Mouse (Mus musculus): ENCODE measurements at regions not wholly inside any gene's neighbourhood (a gene's known extent, or its start where the extent isn't known, plus 50 kb on each side); places are given as distances from the start of the nearest gene placed in this dataset.

DNA sequence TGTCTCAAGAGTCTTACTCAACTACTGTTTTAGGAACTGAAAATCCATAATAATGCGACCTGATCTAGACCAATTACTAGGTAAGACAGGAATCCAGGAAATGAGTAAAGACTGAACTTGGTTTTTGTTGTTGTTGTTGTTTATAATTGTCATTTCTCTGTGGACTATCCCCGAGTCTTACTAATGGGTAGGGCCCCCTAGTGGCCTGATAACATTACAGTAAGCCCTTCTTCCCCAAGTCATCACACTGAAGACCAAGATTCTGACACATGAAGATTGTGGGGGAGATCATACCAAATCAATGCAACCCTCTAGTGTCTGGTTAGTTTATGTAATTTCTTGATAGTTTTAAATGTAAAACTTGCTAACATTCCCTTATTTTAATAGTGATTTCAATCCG is 95.2 kb upstream of the Nek7 start:
- ATAC-seq (replicated peaks; ENCODE audit: extremely low read depth, insufficient read depth, low FRiP score), result no peak
- Histone ChIP-seq H3K27me3 (ENCODE audit: control insufficient read depth, insufficient read depth, low read length) (no peaks in the 10 kb centered on the region), H3K4me3 (ENCODE audit: low read length) (no peak overlapping the region), H3K36me3 (ENCODE audit: control insufficient read depth, insufficient read depth) (no peaks in the 10 kb centered on the region), H3K27ac (ENCODE audit: low read length) (no peak overlapping the region), H3K9me3 (replicated peaks; ENCODE audit: control insufficient read depth, low read length) (no peaks in the 10 kb centered on the region; the same call in 1 of the 2 replicates), H3K4me1 (ENCODE audit: control insufficient read depth, insufficient read depth, low read length) (no peaks in the 10 kb centered on the region), H3K9ac (ENCODE audit: low read length) (no peak overlapping the region), H3K4me2 (ENCODE audit: low read depth, low read length) (no peak overlapping the region)
- 62% methylated on average over 3 of the region's 3 CpGs for WGBS

- Histone ChIP-seq H3K27me3 (ENCODE audit: control insufficient read depth, insufficient read depth, low read length) (no peaks in the 10 kb centered on the region), H3K36me3 (ENCODE audit: control insufficient read depth, insufficient read depth) (no peaks in the 10 kb centered on the region), H3K4me3 (ENCODE audit: low read length) (no peak overlapping the region), H3K4me2 (ENCODE audit: low read depth, low read length) (no peak overlapping the region), H3K27ac (ENCODE audit: low read length) (no peak overlapping the region), H3K9ac (ENCODE audit: low read length) (no peak overlapping the region), H3K9me3 (replicated peaks; ENCODE audit: control insufficient read depth, low read length) (no peaks in the 10 kb centered on the region), H3K4me1 (ENCODE audit: control insufficient read depth, insufficient read depth, low read length) (no peaks in the 10 kb centered on the region)
- 59% methylated on average over 2 of the region's 2 CpGs for WGBS
- ATAC-seq (replicated peaks; ENCODE audit: extremely low read depth, insufficient read depth, low FRiP score), result no peak
Measured at GRCm38 (mm10) chr1:138709229-138709608, 89.3 kb upstream of the Nek7 start.

DNA sequence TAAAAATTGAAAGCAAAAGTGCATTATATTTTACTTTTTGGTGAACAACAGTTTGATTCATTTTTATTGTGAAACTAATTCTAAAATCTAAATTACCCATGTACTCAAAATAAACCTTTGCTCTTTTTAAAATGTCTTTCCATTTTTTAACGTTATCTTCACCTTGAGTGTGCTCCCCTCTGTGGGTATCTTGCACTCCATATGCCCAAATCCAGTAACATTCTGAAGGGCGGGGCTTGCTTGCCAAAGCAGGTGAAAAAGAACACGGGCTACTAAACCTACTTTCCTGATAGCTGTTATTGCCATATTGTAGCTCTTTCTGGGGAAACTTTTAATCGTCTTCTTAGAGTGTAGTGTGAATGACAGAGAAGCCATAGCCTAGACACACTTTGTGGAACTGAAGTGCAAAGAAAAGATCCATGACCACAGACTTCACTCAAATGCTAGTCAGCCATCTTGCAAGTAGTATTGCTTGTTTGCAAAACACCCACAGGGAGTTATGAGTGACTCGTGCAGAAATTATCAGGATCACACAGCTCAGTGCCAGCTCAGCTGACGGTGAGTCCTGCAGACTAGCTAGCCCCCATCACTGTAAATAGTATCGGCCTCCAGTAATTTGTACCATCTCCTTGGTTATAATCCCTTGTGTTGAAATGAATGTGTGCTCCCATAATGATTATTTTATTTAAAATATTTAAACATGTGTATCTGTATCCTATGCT is 88.7 kb upstream of the Nek7 start:
- Histone ChIP-seq H3K9me3 (replicated peaks; ENCODE audit: control insufficient read depth, low read length) (no peaks in the 10 kb centered on the region), H3K36me3 (ENCODE audit: control insufficient read depth, insufficient read depth) (no peaks in the 10 kb centered on the region), H3K9ac (ENCODE audit: low read length) (no peak overlapping the region), H3K27ac (ENCODE audit: low read length) (no peak overlapping the region), H3K4me1 (ENCODE audit: control insufficient read depth, insufficient read depth, low read length) (no peaks in the 10 kb centered on the region), H3K27me3 (ENCODE audit: control insufficient read depth, insufficient read depth, low read length) (no peaks in the 10 kb centered on the region), H3K4me3 (ENCODE audit: low read length) (no peak overlapping the region), H3K4me2 (ENCODE audit: low read depth, low read length) (no peak overlapping the region)
- ATAC-seq (replicated peaks; ENCODE audit: extremely low read depth, insufficient read depth, low FRiP score), result no peak
- 61% methylated on average over 7 of the region's 7 CpGs for WGBS

- ATAC-seq (replicated peaks; ENCODE audit: extremely low read depth, insufficient read depth, low FRiP score), result no peak
- WGBS, result 57% methylated on average over 3 of the region's 3 CpGs
- H3K9ac ChIP-seq (ENCODE audit: low read length), result no peak overlapping the region
- H3K4me1 ChIP-seq (ENCODE audit: control insufficient read depth, insufficient read depth, low read length), result no peaks in the 10 kb centered on the region
- no peaks in the 10 kb centered on the region for H3K27me3 ChIP-seq (ENCODE audit: control insufficient read depth, insufficient read depth, low read length)
- H3K27ac ChIP-seq (ENCODE audit: low read length), result no peak overlapping the region
- H3K9me3 ChIP-seq (replicated peaks; ENCODE audit: control insufficient read depth, low read length), result no peaks in the 10 kb centered on the region
- H3K36me3 ChIP-seq (ENCODE audit: control insufficient read depth, insufficient read depth), result no peaks in the 10 kb centered on the region
- no peak overlapping the region for H3K4me3 ChIP-seq (ENCODE audit: low read length)
- no peak overlapping the region for H3K4me2 ChIP-seq (ENCODE audit: low read depth, low read length)
Measured at GRCm38 (mm10) chr1:138707913-138708312, 88.0 kb upstream of the Nek7 start.

DNA sequence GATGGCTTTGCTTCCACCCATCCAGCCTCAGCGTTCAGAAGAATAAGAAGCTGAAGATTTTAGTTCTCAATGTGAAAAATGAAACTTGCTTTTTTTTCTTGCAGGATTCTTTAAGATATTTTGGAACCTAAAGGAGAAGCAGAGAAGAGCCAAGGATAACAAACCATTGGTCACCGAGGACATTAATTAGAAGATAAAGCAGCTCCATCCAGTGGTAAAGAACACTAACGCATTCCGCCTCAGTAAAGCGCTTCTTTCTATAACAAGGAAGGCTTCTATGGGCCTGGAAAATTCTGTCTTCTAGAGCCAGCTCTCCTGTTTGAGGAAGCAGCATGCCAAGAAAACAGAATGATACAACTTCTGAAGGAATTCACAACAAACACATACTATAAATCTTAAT is 83.3 kb upstream of the Nek7 start:
- WGBS, result 56% methylated on average over 5 of the region's 5 CpGs
- no peak for ATAC-seq (replicated peaks; ENCODE audit: extremely low read depth, insufficient read depth, low FRiP score)
- Histone ChIP-seq H3K4me1 (ENCODE audit: control insufficient read depth, insufficient read depth, low read length) (no peaks in the 10 kb centered on the region), H3K36me3 (ENCODE audit: control insufficient read depth, insufficient read depth) (no peaks in the 10 kb centered on the region), H3K27ac (ENCODE audit: low read length) (no peak overlapping the region), H3K9ac (ENCODE audit: low read length) (no peak overlapping the region), H3K4me2 (ENCODE audit: low read depth, low read length) (no peak overlapping the region), H3K4me3 (ENCODE audit: low read length) (no peak overlapping the region), H3K27me3 (ENCODE audit: control insufficient read depth, insufficient read depth, low read length) (no peaks in the 10 kb centered on the region), H3K9me3 (replicated peaks; ENCODE audit: control insufficient read depth, low read length) (no peaks in the 10 kb centered on the region)

- H3K36me3 ChIP-seq (ENCODE audit: control insufficient read depth, insufficient read depth), result no peaks in the 10 kb centered on the region
- H3K4me2 ChIP-seq (ENCODE audit: low read depth, low read length), result no peak overlapping the region
- H3K4me1 ChIP-seq (ENCODE audit: control insufficient read depth, insufficient read depth, low read length), result no peaks in the 10 kb centered on the region
- WGBS, result 80% methylated on average over 6 of the region's 6 CpGs
- H3K27ac ChIP-seq (ENCODE audit: low read length), result no peak overlapping the region
- no peak overlapping the region for H3K4me3 ChIP-seq (ENCODE audit: low read length)
- H3K9ac ChIP-seq (ENCODE audit: low read length), result no peak overlapping the region
- ATAC-seq (replicated peaks; ENCODE audit: extremely low read depth, insufficient read depth, low FRiP score), result no peak
- no peaks in the 10 kb centered on the region for H3K27me3 ChIP-seq (ENCODE audit: control insufficient read depth, insufficient read depth, low read length)
- no peaks in the 10 kb centered on the region for H3K9me3 ChIP-seq (replicated peaks; ENCODE audit: control insufficient read depth, low read length)
Measured at GRCm38 (mm10) chr1:138689234-138689633, 69.3 kb upstream of the Nek7 start.

DNA sequence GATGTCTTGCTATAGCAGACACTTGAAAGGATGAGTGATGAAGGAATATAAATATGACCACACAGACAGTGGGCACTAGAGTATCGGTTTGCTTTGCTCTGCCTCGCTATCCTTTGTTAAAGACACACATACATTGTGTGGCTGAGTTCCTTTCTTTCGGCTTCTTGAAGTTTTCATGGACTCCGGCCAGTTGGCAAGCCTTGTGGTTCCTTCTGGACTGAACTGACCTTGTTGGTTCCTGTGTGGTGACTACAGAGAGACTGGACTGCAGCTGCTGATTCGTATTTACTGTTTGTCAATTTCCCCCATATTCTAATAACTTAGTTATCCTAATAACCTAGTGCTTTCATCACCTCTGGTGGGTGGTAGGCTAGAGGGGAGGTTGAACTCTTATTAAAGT is 66.8 kb upstream of the Nek7 start:
- H3K27ac ChIP-seq (ENCODE audit: low read length), result no peak overlapping the region
- H3K4me1 ChIP-seq (ENCODE audit: control insufficient read depth, insufficient read depth, low read length), result no peaks in the 10 kb centered on the region
- H3K27me3 ChIP-seq (ENCODE audit: control insufficient read depth, insufficient read depth, low read length), result no peaks in the 10 kb centered on the region
- no peaks in the 10 kb centered on the region for H3K36me3 ChIP-seq (ENCODE audit: control insufficient read depth, insufficient read depth)
- WGBS, result 63% methylated on average over 5 of the region's 5 CpGs
- no peaks in the 10 kb centered on the region for H3K9me3 ChIP-seq (replicated peaks; ENCODE audit: control insufficient read depth, low read length)
- H3K4me2 ChIP-seq (ENCODE audit: low read depth, low read length), result no peak overlapping the region
- H3K4me3 ChIP-seq (ENCODE audit: low read length), result no peak overlapping the region
- H3K9ac ChIP-seq (ENCODE audit: low read length), result no peak overlapping the region
- ATAC-seq (replicated peaks; ENCODE audit: extremely low read depth, insufficient read depth, low FRiP score), result no peak

- H3K4me3 ChIP-seq (ENCODE audit: low read length), result no peak overlapping the region
- no peak overlapping the region for H3K9ac ChIP-seq (ENCODE audit: low read length)
- H3K27me3 ChIP-seq (ENCODE audit: control insufficient read depth, insufficient read depth, low read length), result no peaks in the 10 kb centered on the region
- no peaks in the 10 kb centered on the region for H3K4me1 ChIP-seq (ENCODE audit: control insufficient read depth, insufficient read depth, low read length)
- no peak overlapping the region for H3K4me2 ChIP-seq (ENCODE audit: low read depth, low read length)
- H3K27ac ChIP-seq (ENCODE audit: low read length), result no peak overlapping the region
- H3K36me3 ChIP-seq (ENCODE audit: control insufficient read depth, insufficient read depth), result no peaks in the 10 kb centered on the region
- WGBS, result 75% methylated on average over 10 of the region's 10 CpGs
- no peak for ATAC-seq (replicated peaks; ENCODE audit: extremely low read depth, insufficient read depth, low FRiP score)
- no peaks in the 10 kb centered on the region for H3K9me3 ChIP-seq (replicated peaks; ENCODE audit: control insufficient read depth, low read length)
Measured at GRCm38 (mm10) chr1:138683711-138684110, 63.8 kb upstream of the Nek7 start.

DNA sequence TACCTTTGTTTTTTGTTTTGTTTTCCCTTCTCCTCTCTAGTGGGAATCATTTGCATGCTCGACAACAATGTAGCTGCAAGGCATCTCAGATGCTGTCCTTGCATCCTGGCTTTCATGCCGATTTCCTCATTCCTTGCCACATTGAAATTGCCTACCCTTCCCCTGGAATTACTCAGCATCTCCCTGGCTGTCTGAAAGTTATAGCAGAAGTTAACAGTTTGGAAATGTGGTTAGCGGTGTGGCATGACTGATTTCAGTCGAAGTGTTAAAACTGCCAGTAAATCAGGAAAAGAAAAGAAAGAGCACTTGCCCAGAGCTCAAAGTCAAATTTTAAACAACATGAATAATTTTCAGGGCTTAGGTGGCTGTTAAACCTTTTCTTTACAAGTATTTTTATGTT is 62.0 kb upstream of the Nek7 start:
- WGBS, result 69% methylated on average over 4 of the region's 4 CpGs
- no peak overlapping the region for H3K9ac ChIP-seq (ENCODE audit: low read length)
- H3K4me2 ChIP-seq (ENCODE audit: low read depth, low read length), result no peak overlapping the region
- H3K36me3 ChIP-seq (ENCODE audit: control insufficient read depth, insufficient read depth), result no peaks in the 10 kb centered on the region
- no peak for ATAC-seq (replicated peaks; ENCODE audit: extremely low read depth, insufficient read depth, low FRiP score)
- no peak overlapping the region for H3K4me3 ChIP-seq (ENCODE audit: low read length)
- no peaks in the 10 kb centered on the region for H3K4me1 ChIP-seq (ENCODE audit: control insufficient read depth, insufficient read depth, low read length)
- no peaks in the 10 kb centered on the region for H3K27me3 ChIP-seq (ENCODE audit: control insufficient read depth, insufficient read depth, low read length)
- H3K9me3 ChIP-seq (replicated peaks; ENCODE audit: control insufficient read depth, low read length), result no peaks in the 10 kb centered on the region
- no peak overlapping the region for H3K27ac ChIP-seq (ENCODE audit: low read length)

Measured in heart, embryonic 16.5 days (tissue).